Mouse (Mus musculus) A20 (cell line): ENCODE data around the gene Trp73.

Experiments used
- DNase-seq: peaks from one replicate; pipeline ENCODE4 v3.0.0-alpha.2; 2011; ENCODE audit warnings: low read depth, low spot score

Trp73 gene

DNA sequence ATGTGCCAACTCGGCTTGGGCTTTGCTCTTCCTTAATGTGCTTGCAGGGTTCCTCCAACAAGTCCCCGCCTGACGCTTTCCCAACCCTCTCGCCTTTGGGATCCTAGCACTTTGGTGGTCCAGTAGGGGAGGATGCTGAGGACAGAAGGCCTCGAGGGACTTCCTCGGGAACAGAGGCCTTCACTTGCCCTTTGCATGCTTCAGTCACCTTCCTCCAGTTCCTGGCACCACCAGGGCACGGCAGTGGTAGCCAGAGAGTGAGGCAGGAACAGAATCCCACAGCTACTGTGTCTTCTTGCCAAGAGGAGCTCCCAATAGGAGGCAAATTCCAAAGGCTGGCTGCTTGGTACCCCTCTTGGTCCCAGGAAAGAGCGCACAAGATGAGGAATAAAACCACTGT is 36.6 kb downstream of the Trp73 start:
- no peak for DNase-seq

DNA sequence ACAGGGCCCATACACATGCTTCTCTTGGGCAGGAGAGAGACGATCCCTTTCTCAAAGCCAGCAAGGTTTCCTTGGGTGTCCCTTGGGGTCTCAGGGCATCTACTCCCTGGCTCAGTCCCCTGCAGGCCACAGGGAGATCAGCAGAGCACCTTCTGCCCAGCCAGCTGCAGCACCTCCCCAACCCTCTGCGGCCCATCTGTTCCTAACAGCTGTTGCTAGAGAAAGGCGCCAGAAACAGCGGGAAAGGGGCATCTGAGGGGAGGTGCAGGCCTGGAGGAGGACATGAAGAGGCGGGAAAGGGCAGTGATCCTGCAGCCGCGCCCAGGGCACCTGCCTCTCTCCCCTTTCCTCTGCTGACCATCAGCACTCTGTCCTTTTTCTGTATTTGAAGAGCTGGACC is 40.6 kb downstream of the Trp73 start:
- DNase-seq, result no peak

DNA sequence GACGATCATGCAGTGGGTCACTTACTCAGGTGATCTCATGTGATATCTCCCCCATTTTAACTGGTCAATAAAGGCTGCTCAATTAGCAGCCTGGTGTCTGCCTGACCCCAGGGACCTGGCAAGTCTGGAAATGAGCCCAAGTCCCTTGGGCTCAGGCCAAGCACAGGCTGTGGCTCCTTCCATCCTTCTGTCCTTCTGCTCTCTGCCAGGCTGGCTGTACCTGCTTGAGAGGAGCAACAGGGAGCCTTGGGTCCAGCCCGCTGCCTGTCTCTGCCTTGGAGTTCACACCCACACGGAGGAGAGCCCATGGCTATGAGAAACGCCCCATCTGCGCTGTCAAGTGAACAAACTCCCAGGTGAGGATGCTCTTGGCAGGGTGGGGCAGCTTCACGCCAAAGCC is 43.9 kb downstream of the Trp73 start:
- no peak for DNase-seq

- peak; percentile 49 for DNase-seq
Observed at GRCm38 (mm10) chr4:154093210-154093609, 46.8 kb downstream of the Trp73 start.

DNA sequence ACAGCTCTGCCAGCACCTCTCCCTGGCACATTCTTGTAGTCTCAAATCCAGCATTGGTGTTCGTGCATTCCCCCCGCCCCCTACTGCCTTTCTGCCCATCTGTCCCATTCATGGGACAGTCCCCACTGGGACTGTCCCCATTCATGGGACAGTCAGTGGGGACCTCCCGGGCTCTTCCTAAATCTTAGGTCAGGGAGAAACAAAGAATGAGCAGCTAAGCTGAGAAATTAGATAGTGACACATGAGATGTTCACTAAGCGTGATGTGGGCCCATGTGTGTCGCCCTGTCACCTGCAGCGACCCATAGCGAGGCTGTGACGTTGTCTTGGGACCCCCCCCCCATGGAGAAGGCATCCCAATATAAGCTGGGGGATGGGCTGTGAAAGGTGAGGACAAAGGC is 48.7 kb downstream of the Trp73 start:
- DNase-seq, result no peak

DNA sequence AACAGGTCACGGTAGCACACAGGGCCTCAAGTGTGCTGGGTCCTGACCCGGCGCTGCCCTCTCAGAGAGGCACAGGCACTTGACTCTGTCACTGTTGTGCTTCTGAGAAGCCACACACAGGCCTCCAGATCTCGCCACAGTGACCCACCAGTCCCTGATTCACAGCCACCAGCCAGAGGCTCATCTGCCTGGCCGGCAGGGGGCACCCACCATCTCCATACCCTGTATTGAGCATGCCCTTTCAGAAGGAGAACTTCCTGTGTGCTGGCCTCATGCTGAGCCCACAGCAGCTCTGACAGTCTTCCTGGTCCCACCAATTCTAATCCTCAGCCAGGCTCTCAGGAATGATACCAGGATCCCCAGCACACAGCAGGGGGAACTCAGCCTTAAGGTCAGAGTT is 50.8 kb downstream of the Trp73 start:
- DNase-seq, result peak; percentile 63

DNA sequence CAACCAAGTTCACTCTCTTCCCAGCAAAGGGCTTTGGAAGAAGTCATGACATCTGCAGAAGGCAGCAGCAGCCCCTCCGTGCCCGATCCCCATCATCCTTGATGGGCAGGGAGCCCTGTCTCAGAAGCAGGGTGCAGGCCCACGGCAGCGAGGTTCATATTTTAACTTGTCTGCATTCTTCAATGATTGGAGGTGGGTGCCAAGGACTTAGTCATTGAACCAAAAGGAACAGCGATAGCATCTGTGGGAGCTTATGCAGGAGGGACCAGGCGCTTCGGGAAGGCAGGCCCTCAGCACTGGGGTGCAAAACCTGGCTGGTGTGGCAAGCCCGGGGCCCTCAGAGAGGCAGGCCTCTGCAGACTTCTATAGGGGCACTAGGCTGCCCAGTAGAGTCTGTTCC is 53.6 kb downstream of the Trp73 start:
- no peak for DNase-seq

GRCm38 (mm10) chr4:154085856-154086255 is 54.2 kb downstream of the Trp73 start:
- no peak for DNase-seq

- DNase-seq, result no peak
Observed at GRCm38 (mm10) chr4:154081974-154082373, 58.0 kb downstream of the Trp73 start.

DNA sequence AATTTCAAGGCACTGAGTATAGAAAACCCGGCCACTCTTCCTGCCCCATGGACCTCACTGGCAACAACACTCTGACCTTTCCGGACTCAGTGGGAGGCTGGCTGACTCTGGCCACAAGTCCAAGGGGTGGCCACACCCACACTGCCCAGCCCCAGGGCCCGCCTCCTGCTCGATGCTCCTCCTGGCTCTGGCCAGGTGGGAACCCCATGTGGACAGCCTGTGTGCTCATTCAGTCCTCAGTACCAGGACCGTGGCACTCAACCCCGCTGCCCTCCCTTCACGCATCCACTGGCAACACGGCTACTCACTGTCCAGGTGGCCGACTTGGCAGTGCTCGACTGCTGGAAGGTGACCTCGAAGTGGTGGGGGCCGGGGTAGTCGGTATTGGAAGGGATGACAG is 59.0 kb downstream of the Trp73 start:
- no peak for DNase-seq

GRCm38 (mm10) chr4:154080211-154080610 is 59.8 kb downstream of the Trp73 start:
- no peak for DNase-seq

GRCm38 (mm10) chr4:154071941-154072340 is 68.1 kb downstream of the Trp73 start:
- no peak for DNase-seq

- no peak for DNase-seq
Observed at GRCm38 (mm10) chr4:154071521-154071920, 68.5 kb downstream of the Trp73 start.

- DNase-seq, result no peak
Observed at GRCm38 (mm10) chr4:154070896-154071295, 69.1 kb downstream of the Trp73 start.

GRCm38 (mm10) chr4:154064827-154065773 is 74.9 kb downstream of the Trp73 start:
- DNase-seq, result peak; percentile 55

- DNase-seq, result no peak
Observed at GRCm38 (mm10) chr4:154057696-154058095, 82.3 kb downstream of the Trp73 start.

GRCm38 (mm10) chr4:154056661-154057060 is 83.3 kb downstream of the Trp73 start:
- no peak for DNase-seq

DNA sequence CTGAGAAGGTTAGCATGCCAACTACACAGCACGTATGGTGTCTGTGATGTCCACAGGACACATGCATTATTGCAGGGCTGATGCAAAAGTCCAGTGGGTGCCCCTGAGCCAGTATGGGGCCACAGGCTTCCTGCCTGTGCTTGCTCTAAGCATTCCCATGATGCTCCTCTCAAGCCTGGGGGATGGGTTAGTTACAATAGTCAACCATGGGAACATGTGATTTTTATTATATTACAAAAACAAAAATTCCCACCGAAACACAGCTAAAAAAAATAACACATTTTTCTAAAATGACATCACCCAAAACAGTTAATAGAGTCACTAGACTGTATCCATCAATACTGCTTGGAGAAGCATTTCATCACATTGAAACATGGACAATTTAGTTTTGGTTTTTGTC is 84.0 kb downstream of the Trp73 start:
- DNase-seq, result no peak

- DNase-seq, result no peak
Observed at GRCm38 (mm10) chr4:154055482-154055881, 84.5 kb downstream of the Trp73 start.

DNA sequence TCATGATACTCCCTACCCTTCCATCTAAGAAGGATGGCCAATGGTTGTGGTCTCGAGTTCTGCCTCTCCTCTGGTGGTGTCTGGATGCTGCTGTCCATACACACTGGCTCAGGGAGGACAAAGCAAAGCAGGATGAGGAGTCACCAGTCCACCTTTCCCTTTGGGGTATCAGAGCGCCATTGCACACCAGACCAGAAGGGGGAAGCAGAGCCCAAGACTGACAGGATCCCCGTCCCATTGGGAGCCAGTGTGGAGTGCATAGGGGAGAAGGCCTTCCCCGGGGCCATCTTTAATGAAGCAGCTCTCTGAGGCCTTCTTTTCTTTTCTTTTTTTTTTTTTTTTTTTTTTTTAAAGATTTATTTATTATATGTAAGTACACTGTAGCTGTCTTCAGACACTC is 86.9 kb downstream of the Trp73 start:
- DNase-seq, result no peak

- DNase-seq, result no peak
Observed at GRCm38 (mm10) chr4:154051401-154051800, 88.6 kb downstream of the Trp73 start.

GRCm38 (mm10) chr4:154045837-154046236 is 94.2 kb downstream of the Trp73 start:
- no peak for DNase-seq

- DNase-seq, result no peak
Observed at GRCm38 (mm10) chr4:154042577-154042976, 97.4 kb downstream of the Trp73 start, which contains the start of gene Ccdc27. Gene Ccdc27 (minus strand): TSS chr4:154042677.
